Mouse (Mus musculus) CH12.LX (cell line): ENCODE data around the gene Npr1. TPM values are rescaled to one million over a fixed set of nuclear protein-coding genes. Genes with fewer than 3 reads are reported as not detected.

Experiments
- DNase-seq: peaks from one replicate; pipeline ENCODE4 v3.0.0-alpha.2; 2013; ENCODE audit errors: extremely low read depth
- H3K27ac ChIP-seq: 2 replicates; pipeline ENCODE4 v1.5.1; 2012; ENCODE audit warnings: low read depth, mild to moderate bottlenecking, control low read depth, moderate library complexity; ENCODE audit not compliant: insufficient read depth
- H3K27me3 ChIP-seq: replicated peaks from 2 replicates; pipeline ENCODE3; 2012; ENCODE audit warnings: inconsistent platforms
- H3K36me3 ChIP-seq, 2 experiments: replicated peaks in 1 of 2; 2 replicates each; pipeline versions ENCODE3 to v1.6.1; 2012; ENCODE audit warnings: inconsistent platforms in 1 of 2, low read length in 1 of 2, mild to moderate bottlenecking in 1 of 2, mixed read lengths in 1 of 2, moderate library complexity in 1 of 2; ENCODE audit not compliant: control insufficient read depth in 1 of 2, insufficient read depth in 1 of 2
- H3K4me1 ChIP-seq, 2 experiments: 2 replicates each; pipeline ENCODE4 v1.6.1; 2012; ENCODE audit warnings: inconsistent platforms in 1 of 2, moderate library complexity in 1 of 2; ENCODE audit not compliant: insufficient read depth in 2 of 2, control insufficient read depth in 1 of 2
- H3K4me2 ChIP-seq: 2 replicates; pipeline ENCODE4 v1.6.1; 2012; ENCODE audit warnings: low read depth, mild to moderate bottlenecking, control low read depth; ENCODE audit not compliant: poor library complexity, insufficient read depth, severe bottlenecking
- H3K4me3 ChIP-seq, 3 experiments: fragments of 150-350 bp in 1 of 3; sonication (generic) in 1 of 3; replicated peaks in 1 of 3; 2 replicates each; pipeline versions ENCODE3 to v1.5.1; 2011 to 2012; ENCODE audit warnings: low read depth in 2 of 3, low read length in 2 of 3, mild to moderate bottlenecking in 2 of 3, moderate library complexity in 2 of 3, control low read depth in 1 of 3, improper control_type of control experiment in 1 of 3, inconsistent platforms in 1 of 3, mixed read lengths in 1 of 3; ENCODE audit not compliant: poor library complexity in 1 of 3
- H3K79me2 ChIP-seq: replicated peaks from 2 replicates; pipeline ENCODE4 v1.6.1; 2012; ENCODE audit warnings: mild to moderate bottlenecking, moderate library complexity; ENCODE audit not compliant: control insufficient read depth, poor library complexity, insufficient read depth, severe bottlenecking; ENCODE audit errors: extremely low read depth
- H3K9ac ChIP-seq: 2 replicates; pipeline ENCODE4 v1.6.1; 2012; ENCODE audit warnings: low read depth, mild to moderate bottlenecking, control low read depth, moderate library complexity; ENCODE audit not compliant: insufficient read depth
- H3K9me3 ChIP-seq: replicated peaks from 2 replicates; pipeline ENCODE3; 2012; ENCODE audit warnings: low read length, inconsistent platforms, mixed read lengths
- BHLHE40 ChIP-seq: IDR thresholded peaks from 2 replicates; pipeline ENCODE4 v1.6.1; 2011; ENCODE audit warnings: mild to moderate bottlenecking, low read depth, low read length, improper control_type of control experiment
- CHD2 ChIP-seq: IDR thresholded peaks from 2 replicates; pipeline ENCODE4 v1.6.1; 2011; ENCODE audit warnings: low read length, improper control_type of control experiment
- CTCF ChIP-seq, 2 experiments: IDR thresholded peaks in 1 of 2; conservative IDR thresholded peaks in 1 of 2; 2 replicates each; pipeline ENCODE4 v1.5.1; 2011 to 2012; ENCODE audit warnings: low read depth in 2 of 2, low read length in 2 of 2, improper control_type of control experiment in 1 of 2, inconsistent platforms in 1 of 2, mild to moderate bottlenecking in 1 of 2, moderate library complexity in 1 of 2
- E2F4 ChIP-seq: IDR thresholded peaks from 2 replicates; pipeline ENCODE4 v1.6.1; 2011; ENCODE audit warnings: low read depth, low read length, improper control_type of control experiment; ENCODE audit not compliant: insufficient replicate concordance
- ELF1 ChIP-seq: IDR thresholded peaks from 2 replicates; pipeline ENCODE4 v1.6.1; 2014; ENCODE audit warnings: low read depth, mild to moderate bottlenecking, inconsistent platforms, low read length, improper control_type of control experiment
- EP300 ChIP-seq: IDR thresholded peaks from 2 replicates; pipeline ENCODE4 v1.6.1; 2011; ENCODE audit warnings: low read length, improper control_type of control experiment
- HCFC1 ChIP-seq: IDR thresholded peaks from 2 replicates; pipeline ENCODE4 v1.6.1; 2012; ENCODE audit warnings: low read depth, mild to moderate bottlenecking, inconsistent platforms, low read length, improper control_type of control experiment
- JUN ChIP-seq: IDR thresholded peaks from 2 replicates; pipeline ENCODE4 v1.6.1; 2011; ENCODE audit warnings: low read depth, mild to moderate bottlenecking, low read length, improper control_type of control experiment, moderate library complexity; ENCODE audit not compliant: insufficient read depth
- JUND ChIP-seq: conservative IDR thresholded peaks from 2 replicates; pipeline ENCODE4 v1.6.1; 2011; ENCODE audit warnings: low read depth, low read length, improper control_type of control experiment
- KAT2A ChIP-seq: IDR thresholded peaks from 2 replicates; pipeline ENCODE4 v1.6.1; 2012; ENCODE audit warnings: low read length, improper control_type of control experiment, inconsistent platforms; ENCODE audit not compliant: insufficient replicate concordance
- MAZ ChIP-seq: IDR thresholded peaks from 2 replicates; pipeline ENCODE4 v1.6.1; 2012; ENCODE audit warnings: low read depth, mild to moderate bottlenecking, inconsistent platforms, low read length, improper control_type of control experiment, moderate library complexity
- MYC ChIP-seq: IDR thresholded peaks from 2 replicates; pipeline ENCODE4 v1.6.1; 2011; ENCODE audit warnings: low read depth, mild to moderate bottlenecking, improper control_type of control experiment, low read length
- NRF1 ChIP-seq: IDR thresholded peaks from 2 replicates; pipeline ENCODE4 v1.6.1; 2014; ENCODE audit warnings: low read depth, mild to moderate bottlenecking, inconsistent platforms, low read length, improper control_type of control experiment, moderate library complexity
- POLR2A ChIP-seq: IDR thresholded peaks from 2 replicates; pipeline ENCODE4 v1.6.1; 2011; ENCODE audit warnings: low read depth, mild to moderate bottlenecking, improper control_type of control experiment, low read length
- POLR2AphosphoS2 ChIP-seq: IDR thresholded peaks from 2 replicates; pipeline ENCODE4 v1.6.1; 2011; ENCODE audit warnings: low read depth, low read length, improper control_type of control experiment
- RAD21 ChIP-seq: IDR thresholded peaks from 2 replicates; pipeline ENCODE4 v1.6.1; 2011; ENCODE audit warnings: low read depth, mild to moderate bottlenecking, low read length, improper control_type of control experiment, moderate library complexity
- RCOR1 ChIP-seq: conservative IDR thresholded peaks from 2 replicates; pipeline ENCODE4 v1.6.1; 2012; ENCODE audit warnings: low read depth, mild to moderate bottlenecking, inconsistent platforms, low read length, improper control_type of control experiment
- SIN3A ChIP-seq: IDR thresholded peaks from 2 replicates; pipeline ENCODE4 v1.6.1; 2012; ENCODE audit warnings: low read length, improper control_type of control experiment, inconsistent platforms
- TBP ChIP-seq: conservative IDR thresholded peaks from 2 replicates; pipeline ENCODE4 v1.6.1; 2011; ENCODE audit warnings: low read depth, low read length, improper control_type of control experiment
- USF1 ChIP-seq: IDR thresholded peaks from 2 replicates; pipeline ENCODE4 v1.6.1; 2014; ENCODE audit warnings: low read depth, mild to moderate bottlenecking, inconsistent platforms, low read length, improper control_type of control experiment
- ZC3H11A ChIP-seq: IDR thresholded peaks from 2 replicates; pipeline ENCODE4 v1.6.1; 2012; ENCODE audit warnings: low read depth, mild to moderate bottlenecking, inconsistent platforms, low read length, improper control_type of control experiment
- dilution Hi-C: fragments of 300-500 bp; cut with MboI; formaldehyde crosslinking; loops from 2 replicates; pipeline ENCODE4 v1.14.3; 2020; ENCODE audit warnings: low sequenced_read_pairs; ENCODE audit not compliant: extremely low pct_unique_long_range_greater_than_20kb, extremely low pct_ligation_motif_present
- in situ Hi-C: fragments of 300-500 bp; cut with MboI; formaldehyde crosslinking; loops from 3 replicates; pipeline ENCODE4 v1.14.3; 2019; ENCODE audit warnings: low sequenced_read_pairs, low pct_ligation_motif_present, low pct_unique_long_range_greater_than_20kb, mixed read lengths
- polyA plus RNA-seq: library from polyadenylated mRNA; unstranded; fragments of >175 nt; gene quantifications from 2 replicates; pipeline ENCODE4 v1.2.1, GENCODE M21; 2012; ENCODE audit warnings: low read depth; ENCODE audit not compliant: insufficient read length
- total RNA-seq, 2 experiments: library from RNA; depleted of rRNA; stranded (reverse); fragments of 300-350 nt in 1 of 2; fragments of >200 nt in 1 of 2; gene quantifications; 2 replicates each; pipeline ENCODE4 v1.2.3; 2012 to 2014

Npr1 gene
- total and polyA plus RNA-seq, 3 experiments = 0.13 TPM; not detected in 2

- Histone ChIP-seq H3K9ac (peak overlapping the region; percentile 88), H3K36me3 (peaks cover 0 to 12% of the 10 kb centered on the region in 2 experiments), H3K27ac (peak overlapping the region; percentile 65; the same call in 1 of the 2 replicates), H3K4me3 (peak overlapping the region; percentile 71 to 94 (median 91)), H3K79me2 (peaks cover 18% of the 10 kb centered on the region), H3K4me2 (peak overlapping the region; percentile 32; the same call in 1 of the 2 replicates), H3K9me3 (no peaks in the 10 kb centered on the region), H3K4me1 (peaks cover 8 to 47% of the 10 kb centered on the region in 2 experiments), H3K27me3 (no peaks in the 10 kb centered on the region)
- dilution Hi-C loops = no loop called here
- in situ Hi-C loops = no loop called here
- peak; percentile 26 for DNase-seq
- TF ChIP-seq CHD2 (no peak), KAT2A (no peak), TBP (no peak), USF1 (no peak), HCFC1 (no peak), NRF1 (no peak), RAD21 (no peak), POLR2A (no peak), POLR2AphosphoS2 (no peak), ZC3H11A (no peak), RCOR1 (no peak), CTCF (conservative IDR thresholded peaks at IDR 0.05 in 1 of 2, IDR thresholded peaks at IDR 0.05 in 1 of 2; ENCODE audit: low read depth in 2 of 2, low read length in 2 of 2) (no peak), ELF1 (no peak), MAZ (no peak), BHLHE40 (no peak), SIN3A (no peak), EP300 (no peak), JUND (no peak), MYC (no peak), E2F4 (no peak)
Observed at GRCm38 (mm10) chr3:90432811-90433219, 32.9 kb downstream of the Npr1 start.

- H3K4me3 ChIP-seq = peak overlapping the region; percentile 71 to 94 (median 91)
- peaks cover 0 to 12% of the 10 kb centered on the region in 2 experiments for H3K36me3 ChIP-seq
- H3K9me3 ChIP-seq = no peaks in the 10 kb centered on the region
- in situ Hi-C loops = no loop called here
- dilution Hi-C loops = no loop called here
- TF ChIP-seq JUN = no peak
- TF ChIP-seq SIN3A = 0 out of 2 replicates have a peak, but pooled peaks have one; percentile 41
- TF ChIP-seq, all 38 proteins: peak for 1
- DNase-seq = no peak
- Histone ChIP-seq H3K27me3 (no peaks in the 10 kb centered on the region), H3K4me2 (peak overlapping the region; percentile 32), H3K27ac (no peak overlapping the region), H3K9ac (peak overlapping the region; percentile 88), H3K4me1 (peaks cover 8 to 51% of the 10 kb centered on the region in 2 experiments), H3K79me2 (peaks cover 18% of the 10 kb centered on the region)
Observed at GRCm38 (mm10) chr3:90432348-90432747, 33.3 kb downstream of the Npr1 start.
